Mouse (Mus musculus): ENCODE data around the gene Pprc1.

GRCm38 (mm10) chr19:45997365-45997764 lies 47.3 kb upstream of the Pprc1 start:
- TF ChIP-seq CTCF (IDR thresholded peaks at IDR 0.05; ENCODE audit: control insufficient read depth, insufficient read depth, insufficient replicate concordance, low read depth, low read length) (no peak), POLR2A (IDR thresholded peaks at IDR 0.05; ENCODE audit: control insufficient read depth, low read depth, low read length) (no peak)

All from testis, adult 2 months (tissue).